Mouse (Mus musculus) liver, adult 2 months (tissue): ENCODE measurements around the gene Cd93.

Experiments
- CTCF ChIP-seq: fragments of 200-500 bp; IDR thresholded peaks from 2 replicates; pipeline ENCODE4 v1.5.1; 2011; ENCODE audit warnings: low read depth, low read length, control low read depth
- POLR2A ChIP-seq: fragments of 200-500 bp; IDR thresholded peaks from 2 replicates; pipeline ENCODE4 v1.6.1; 2011; ENCODE audit warnings: low read length, control low read depth; ENCODE audit not compliant: insufficient read depth; ENCODE audit errors: extremely low read depth

DNA sequence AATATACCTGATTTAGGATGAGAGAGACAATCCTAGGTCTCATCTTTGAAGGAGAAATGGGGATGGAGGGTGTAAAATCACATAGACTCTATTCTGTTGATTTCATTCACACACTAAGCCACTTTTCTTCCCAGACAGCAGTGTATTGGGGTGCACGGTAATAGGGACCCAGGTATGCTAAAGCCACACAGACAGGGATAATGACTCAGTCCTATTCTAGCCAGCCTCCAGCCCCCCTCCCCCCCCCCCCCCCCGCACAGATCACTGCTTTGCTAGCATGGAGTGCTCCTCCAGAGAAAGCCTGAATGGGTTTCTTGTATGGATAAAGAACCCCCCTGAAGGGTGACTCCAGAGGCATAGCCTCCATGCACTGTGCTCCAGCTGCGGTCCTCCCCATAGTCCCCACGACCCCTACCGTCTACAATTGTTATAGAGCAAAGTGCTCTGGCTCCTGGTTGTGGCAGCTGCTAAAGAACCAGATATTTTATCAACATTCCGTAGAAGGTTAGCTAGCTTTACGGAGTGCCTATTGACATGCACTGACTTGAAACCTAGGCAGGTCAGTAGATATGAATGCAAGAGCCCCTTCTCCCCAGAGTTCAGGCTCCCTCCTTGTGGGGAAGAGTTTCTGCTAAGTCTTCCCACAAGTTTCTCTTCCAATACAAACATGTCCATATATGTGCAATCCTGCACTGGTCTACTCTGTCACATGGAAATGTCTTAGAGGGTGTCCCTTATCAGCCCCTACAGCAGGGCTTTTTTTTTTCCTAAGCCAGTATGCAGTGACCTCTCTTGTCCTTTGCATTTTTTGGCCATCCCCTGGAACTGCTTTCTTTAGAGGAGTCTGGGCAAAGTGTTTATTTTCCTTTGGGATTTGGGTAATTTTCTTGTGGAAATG lies 26.2 kb upstream of the Cd93 start:
- TF ChIP-seq CTCF: no peak
- TF ChIP-seq POLR2A: no peak
